Mouse (Mus musculus) midbrain, embryonic 12.5 days (tissue): ENCODE data around the gene Mtfr1l. TPM values are rescaled to one million over a fixed set of nuclear protein-coding genes. Genes with fewer than 3 reads are reported as not detected.
A peak's percentile ranks its signal among the peaks of the same experiment; 100 is the strongest.

Source experiments
- ATAC-seq: fragments of 200-750 bp; cut with Nextera tagmentation; 2 replicates; pipeline ENCODE4 v1.8.0; 2017; ENCODE audit warnings: low read depth, moderate TSS enrichment, moderate library complexity; ENCODE audit not compliant: low FRiP score
- H3K27ac ChIP-seq: fragments of 300-500 bp; sonication (generic); replicated peaks from 2 replicates; pipeline ENCODE4 v1.5.1; 2016; ENCODE audit warnings: mild to moderate bottlenecking
- H3K27me3 ChIP-seq: fragments of 300-500 bp; sonication (generic); 2 replicates; pipeline ENCODE4 v1.6.1; 2016; ENCODE audit warnings: mild to moderate bottlenecking
- H3K36me3 ChIP-seq: fragments of 300-500 bp; sonication (generic); 2 replicates; pipeline ENCODE4 v1.6.1; 2016
- H3K4me1 ChIP-seq: fragments of 300-500 bp; sonication (generic); 2 replicates; pipeline ENCODE4 v1.6.1; 2016
- H3K4me2 ChIP-seq: fragments of 300-500 bp; sonication (generic); replicated peaks from 2 replicates; pipeline ENCODE4 v1.6.1; 2016; ENCODE audit warnings: mild to moderate bottlenecking, moderate library complexity
- H3K4me3 ChIP-seq: fragments of 300-500 bp; sonication (generic); 2 replicates; pipeline ENCODE4 v1.5.1; 2016; ENCODE audit warnings: mild to moderate bottlenecking
- H3K9ac ChIP-seq: fragments of 300-500 bp; sonication (generic); replicated peaks from 2 replicates; pipeline ENCODE4 v1.6.1; 2016; ENCODE audit warnings: mild to moderate bottlenecking, moderate library complexity
- H3K9me3 ChIP-seq: fragments of 300-500 bp; sonication (generic); 2 replicates; pipeline ENCODE4 v1.6.1; 2016; ENCODE audit warnings: mild to moderate bottlenecking
- WGBS: fragments of 180-500 bp; shearing (Covaris S2); methylation state at CpG from one replicate; pipeline ENCODE4 v1.1.7; 2016; 5-methylcytosine and 5-hydroxymethylcytosine counted together
- polyA plus RNA-seq: library from polyadenylated mRNA; unstranded; fragments of >200 nt; fragmentation: Nextera tagmentation; extraction: Ambion mirVana; gene quantifications from 2 replicates; pipeline ENCODE4 v1.2.1, GENCODE M21; 2016

Mtfr1l gene
- polyA plus RNA-seq, 1 experiment from 2014 or later, result 133 TPM

DNA sequence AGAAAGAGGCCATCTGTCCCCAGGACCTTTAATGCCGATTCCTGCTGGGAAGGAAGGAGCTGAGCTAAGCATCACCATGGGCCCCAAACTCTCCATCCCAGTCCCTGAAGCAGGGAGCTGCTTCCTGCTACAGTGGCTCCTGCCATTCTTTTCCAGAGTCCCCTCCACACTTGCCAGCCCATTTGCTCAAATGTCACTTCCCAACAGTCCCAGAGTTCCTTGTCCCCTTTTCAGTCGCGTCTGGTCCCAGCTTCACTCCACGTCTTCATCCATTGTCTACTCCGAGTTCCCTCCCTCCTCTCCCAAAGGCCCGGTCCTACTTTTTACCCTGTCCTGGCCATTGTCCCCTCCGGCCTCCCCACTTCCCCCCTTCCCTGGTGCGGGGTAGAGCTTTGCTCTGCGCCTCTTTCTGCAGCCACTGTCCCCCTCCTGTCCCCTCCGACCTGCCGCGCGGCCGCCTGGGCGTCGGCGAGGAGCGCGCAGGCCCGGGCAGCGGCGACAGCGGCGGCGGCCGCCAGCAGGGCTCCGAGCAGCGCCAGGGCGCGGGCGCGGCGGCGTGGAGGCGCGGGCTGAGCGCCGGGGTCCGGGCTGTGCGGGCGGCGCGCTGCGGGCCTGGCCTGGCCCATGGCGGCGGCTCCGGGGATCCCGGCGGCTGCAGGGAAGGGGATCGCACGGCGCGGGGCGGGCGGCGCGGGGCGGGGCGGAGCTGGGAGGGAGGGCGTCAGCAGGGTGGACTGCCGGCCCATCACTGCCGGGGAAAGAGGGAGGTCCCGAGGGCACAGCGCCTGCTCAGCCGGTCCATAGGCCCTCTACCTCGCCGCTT, 16.5 kb upstream of the Mtfr1l start, which contains the start of gene Selenon:
Gene Selenon (minus strand): TSS at position 673 of the 823 bp plus-strand sequence.
- Histone ChIP-seq H3K27ac (peak within 1 kb of the TSS; percentile 86), H3K9me3 (peaks cover 10% of the 10 kb centered on the region), H3K4me1 (peaks cover 35% of the 10 kb centered on the region), H3K36me3 (peaks cover 36% of the 10 kb centered on the region), H3K9ac (peak within 1 kb of the TSS; percentile 92), H3K4me2 (peak within 1 kb of the TSS; percentile 63), H3K4me3 (peak within 1 kb of the TSS; percentile 65), H3K27me3 (no peaks in the 10 kb centered on the region)
- under 1% methylated on average over 37 of the region's 67 CpGs for WGBS
- ATAC-seq, result peak; percentile 87

DNA sequence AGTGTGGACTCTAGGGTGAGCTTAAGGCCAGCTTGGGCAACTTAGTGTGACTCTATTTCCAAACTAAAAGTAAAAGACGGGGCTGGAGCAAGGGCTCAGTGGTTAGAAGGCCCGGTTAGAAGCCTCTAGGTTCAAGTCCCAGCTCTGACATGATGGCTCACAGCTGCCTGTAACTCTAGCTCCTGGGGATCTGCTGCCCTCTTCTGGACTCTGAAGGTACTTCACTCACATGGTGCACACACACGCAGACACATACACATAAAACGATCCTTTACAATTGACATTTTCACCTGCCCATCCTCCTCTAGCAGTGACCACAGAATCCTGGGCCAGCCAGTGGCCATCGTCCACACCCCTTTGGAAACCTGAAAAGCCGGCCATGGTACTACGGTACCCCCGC, 14.7 kb upstream of the Mtfr1l start:
- Histone ChIP-seq H3K4me1 (peaks cover 33% of the 10 kb centered on the region), H3K27me3 (no peaks in the 10 kb centered on the region), H3K4me3 (no peak overlapping the region), H3K36me3 (peaks cover 54% of the 10 kb centered on the region), H3K4me2 (no peak overlapping the region), H3K27ac (no peak overlapping the region), H3K9ac (no peak overlapping the region), H3K9me3 (peaks cover 10% of the 10 kb centered on the region)
- ATAC-seq, result no peak
- WGBS, result 94% methylated on average over 8 of the region's 8 CpGs

DNA sequence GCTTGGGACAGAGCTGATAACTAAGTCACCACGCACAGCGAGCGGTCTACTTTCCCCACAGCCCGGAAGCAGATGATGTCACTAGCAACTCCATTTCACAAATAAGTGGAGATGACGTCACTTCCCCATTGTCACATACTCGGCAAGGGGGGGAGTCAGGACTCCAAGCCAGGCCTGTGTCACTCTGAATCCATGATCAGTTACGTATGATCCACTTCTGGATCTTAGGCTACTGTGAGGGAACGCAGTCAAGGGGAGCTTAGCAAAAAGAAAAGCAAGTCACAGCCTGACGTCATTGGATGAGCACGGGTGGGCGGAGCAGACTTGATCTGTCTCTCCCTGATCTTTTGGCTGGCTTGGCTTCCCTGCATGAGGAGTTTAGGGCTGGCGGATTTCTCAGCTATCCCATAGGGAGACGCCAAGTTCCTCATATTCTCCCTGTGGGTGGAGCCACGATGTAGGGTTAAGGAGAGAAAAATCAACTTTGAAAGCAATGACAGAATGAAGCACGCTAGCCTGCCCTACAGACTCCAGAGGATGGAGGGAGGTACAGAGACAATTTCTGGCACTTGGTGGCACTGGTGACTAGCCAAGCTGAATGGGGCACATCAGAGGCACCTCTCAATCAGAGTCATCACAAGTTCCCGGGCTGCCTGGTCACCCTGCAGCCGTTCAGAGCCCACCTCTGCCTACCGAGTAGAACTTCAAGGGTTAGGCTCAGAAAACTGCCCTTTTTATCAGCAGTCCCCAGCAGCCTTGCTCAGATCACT, 13.2 kb upstream of the Mtfr1l start:
- peaks cover 68% of the 10 kb centered on the region for H3K36me3 ChIP-seq
- H3K4me1 ChIP-seq, result peaks cover 33% of the 10 kb centered on the region
- H3K27me3 ChIP-seq, result no peaks in the 10 kb centered on the region
- H3K9me3 ChIP-seq, result peaks cover 10% of the 10 kb centered on the region
- WGBS, result 73% methylated on average over 18 of the region's 18 CpGs
- no peak overlapping the region for H3K27ac ChIP-seq
- ATAC-seq, result no peak
- H3K4me3 ChIP-seq, result no peak overlapping the region
- no peak overlapping the region for H3K9ac ChIP-seq
- H3K4me2 ChIP-seq, result no peak overlapping the region

DNA sequence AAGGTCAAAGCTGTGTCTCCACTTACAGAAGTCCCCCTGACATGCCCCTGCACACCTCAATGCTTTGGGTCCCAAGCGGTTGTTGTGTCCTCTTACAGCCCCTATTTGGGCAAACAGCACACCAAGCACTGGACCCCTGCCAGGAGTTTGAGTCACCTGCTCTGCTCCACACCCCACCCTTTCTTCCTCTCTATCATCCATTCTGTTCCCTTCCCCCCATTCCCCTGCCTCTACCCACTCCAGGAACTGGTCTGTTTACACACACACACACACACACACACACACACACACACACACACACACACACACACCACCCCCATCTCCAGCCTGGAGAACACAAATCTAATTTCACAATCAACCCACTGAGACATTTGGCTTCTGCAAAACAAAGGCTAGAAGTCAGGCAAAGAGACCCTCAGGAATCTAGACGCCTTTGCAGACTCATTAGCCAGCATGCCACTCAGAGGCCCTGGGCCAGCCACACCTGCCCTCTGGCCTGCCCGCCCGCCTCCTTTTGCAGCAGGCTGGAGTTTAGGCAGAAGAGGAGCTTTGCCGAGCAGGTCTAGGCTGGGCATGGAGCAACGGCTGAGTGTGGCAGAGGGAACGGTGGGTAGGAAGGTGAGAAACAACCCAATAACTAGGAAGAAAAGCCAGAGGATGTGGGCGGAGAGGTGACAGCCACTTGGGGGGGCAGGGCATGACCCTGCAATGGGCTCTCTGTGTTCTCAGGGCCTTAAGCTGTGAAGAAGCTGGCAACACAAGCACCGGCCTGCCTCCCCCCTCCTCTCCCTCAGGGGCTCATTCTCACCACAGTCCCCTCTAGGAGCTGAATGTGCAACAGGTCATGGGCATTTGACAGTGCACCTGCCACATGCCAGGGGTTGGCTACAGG, 11.9 kb upstream of the Mtfr1l start:
- H3K4me2 ChIP-seq, result no peak overlapping the region

DNA sequence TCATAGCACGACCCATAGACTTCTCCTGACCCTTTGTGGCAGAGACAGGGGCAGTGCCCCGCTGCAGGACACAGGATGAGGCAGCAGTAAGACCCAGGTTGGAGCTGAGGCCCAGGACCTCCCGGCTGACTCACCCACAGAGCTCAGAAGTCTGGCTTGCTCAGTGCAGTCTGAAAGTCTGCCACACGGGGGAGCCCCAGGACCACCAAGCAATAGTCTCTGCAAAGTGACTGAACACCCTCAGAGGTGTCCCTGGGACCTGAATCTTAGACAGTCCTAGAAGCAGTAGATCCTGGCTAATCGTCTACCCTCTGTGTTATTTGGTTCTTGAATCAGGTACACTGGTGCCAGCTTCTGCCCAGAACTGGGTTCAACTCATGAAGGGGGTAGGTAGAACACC, 8.1 kb upstream of the Mtfr1l start:
- 11% methylated on average over 5 of the region's 5 CpGs for WGBS

More for the DNA sequence above, 11.9 kb upstream of the Mtfr1l start:
- 72% methylated on average over 9 of the region's 9 CpGs for WGBS
- H3K27ac ChIP-seq, result no peak overlapping the region
- H3K27me3 ChIP-seq, result no peaks in the 10 kb centered on the region
- peaks cover 76% of the 10 kb centered on the region for H3K36me3 ChIP-seq
- no peak for ATAC-seq
- no peak overlapping the region for H3K9ac ChIP-seq
- peaks cover 10% of the 10 kb centered on the region for H3K9me3 ChIP-seq
- H3K4me1 ChIP-seq, result peaks cover 29% of the 10 kb centered on the region
- no peak overlapping the region for H3K4me3 ChIP-seq

DNA sequence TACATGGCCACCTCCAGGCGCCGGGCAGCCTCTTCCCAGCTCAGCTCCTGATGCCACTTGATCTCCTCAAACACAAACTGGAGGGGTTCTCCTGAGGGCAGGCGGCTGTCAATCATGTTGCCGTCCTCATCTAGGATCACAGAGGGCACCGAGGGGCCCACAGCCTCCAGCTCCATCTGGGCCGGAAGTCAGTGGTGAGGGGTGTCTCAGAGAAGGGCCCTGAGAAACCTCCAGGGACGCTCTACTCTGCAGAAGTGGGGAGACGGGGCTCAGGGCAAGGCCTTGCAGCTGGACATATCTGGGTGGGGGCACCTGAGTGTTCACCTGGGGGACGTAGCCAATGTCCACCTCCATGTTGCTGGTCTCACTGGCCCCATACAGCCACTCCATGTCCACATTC, 7.5 kb upstream of the Mtfr1l start:
- no peaks in the 10 kb centered on the region for H3K9me3 ChIP-seq
- H3K9ac ChIP-seq, result no peak overlapping the region
- no peak overlapping the region for H3K4me2 ChIP-seq
- no peaks in the 10 kb centered on the region for H3K27me3 ChIP-seq
- H3K36me3 ChIP-seq, result peaks cover 79% of the 10 kb centered on the region
- ATAC-seq, result no peak
- 91% methylated on average over 9 of the region's 9 CpGs for WGBS
- peaks cover 12% of the 10 kb centered on the region for H3K4me1 ChIP-seq
- no peak overlapping the region for H3K27ac ChIP-seq
- H3K4me3 ChIP-seq, result no peak overlapping the region

More for the DNA sequence above, 8.1 kb upstream of the Mtfr1l start:
- ATAC-seq, result peak; percentile 68
- H3K27me3 ChIP-seq, result no peaks in the 10 kb centered on the region
- H3K9ac ChIP-seq, result no peak overlapping the region
- H3K36me3 ChIP-seq, result peaks cover 84% of the 10 kb centered on the region
- H3K9me3 ChIP-seq, result no peaks in the 10 kb centered on the region
- no peak overlapping the region for H3K4me2 ChIP-seq
- no peak overlapping the region for H3K27ac ChIP-seq
- no peak overlapping the region for H3K4me3 ChIP-seq
- peaks cover 13% of the 10 kb centered on the region for H3K4me1 ChIP-seq

DNA sequence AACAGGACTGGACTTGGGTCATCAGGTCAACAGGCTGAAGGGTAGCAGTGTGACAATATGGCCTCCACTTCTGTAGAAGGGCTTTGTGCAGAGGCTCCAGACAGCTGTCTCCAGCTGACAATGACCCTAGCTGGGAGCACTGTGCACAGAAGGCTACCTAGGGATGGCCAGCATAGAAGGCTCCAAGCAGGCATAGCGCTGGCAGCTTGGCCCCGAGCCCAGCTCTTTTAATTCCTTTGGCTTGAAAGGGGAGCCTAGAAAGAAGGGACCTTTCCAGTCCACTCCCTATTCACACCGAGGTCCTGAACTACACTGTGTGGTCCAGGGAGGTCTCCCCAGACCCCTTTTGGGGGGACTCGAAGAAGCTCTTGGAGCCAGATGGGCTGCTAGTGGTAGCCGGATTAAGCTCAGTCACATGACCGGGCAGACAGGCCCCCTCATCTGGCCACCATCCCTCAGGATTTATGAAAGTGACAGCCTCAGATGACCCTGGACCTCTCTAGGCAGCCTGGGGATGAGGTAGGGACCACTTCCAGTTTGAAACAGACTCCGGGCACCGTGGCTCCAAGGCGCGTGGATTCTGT, 3.9 kb upstream of the Mtfr1l start:
- Histone ChIP-seq H3K9ac (no peak overlapping the region), H3K4me1 (peaks cover 8% of the 10 kb centered on the region), H3K4me3 (no peak overlapping the region), H3K27me3 (no peaks in the 10 kb centered on the region), H3K36me3 (peaks cover 43% of the 10 kb centered on the region), H3K27ac (no peak overlapping the region), H3K9me3 (no peaks in the 10 kb centered on the region), H3K4me2 (no peak overlapping the region)
- ATAC-seq, result no peak
- 87% methylated on average over 10 of the region's 10 CpGs for WGBS

DNA sequence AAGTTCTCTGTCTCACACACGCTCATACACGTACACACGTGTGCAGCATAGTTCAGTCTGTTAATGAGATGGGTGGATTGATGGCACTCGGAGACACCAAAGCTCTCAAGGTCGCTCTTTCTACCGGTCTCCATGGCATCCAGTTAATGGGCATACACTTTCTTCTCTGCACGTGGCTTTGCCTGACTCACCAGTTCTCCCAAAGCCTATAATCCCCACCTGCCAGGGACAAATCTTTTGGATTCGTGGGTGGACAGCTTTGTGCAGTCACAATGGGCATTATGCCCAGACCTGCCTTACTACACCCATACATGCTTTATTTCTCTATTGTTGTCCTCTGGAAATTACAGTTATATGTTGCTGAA, 582 bp upstream of the Mtfr1l start:
- Histone ChIP-seq H3K9ac (peak overlapping the region; percentile 42), H3K9me3 (no peaks in the 10 kb centered on the region), H3K4me1 (peaks cover 17% of the 10 kb centered on the region), H3K4me3 (peak overlapping the region; percentile 83), H3K4me2 (peak overlapping the region; percentile 97), H3K27me3 (no peaks in the 10 kb centered on the region), H3K36me3 (peaks cover 34% of the 10 kb centered on the region), H3K27ac (0 out of 2 replicates have a peak overlapping the region, but pooled peaks have one; percentile 16)
- WGBS, result 12% methylated on average over 8 of the region's 8 CpGs
- ATAC-seq, result no peak; the same call in 1 of the 2 replicates

DNA sequence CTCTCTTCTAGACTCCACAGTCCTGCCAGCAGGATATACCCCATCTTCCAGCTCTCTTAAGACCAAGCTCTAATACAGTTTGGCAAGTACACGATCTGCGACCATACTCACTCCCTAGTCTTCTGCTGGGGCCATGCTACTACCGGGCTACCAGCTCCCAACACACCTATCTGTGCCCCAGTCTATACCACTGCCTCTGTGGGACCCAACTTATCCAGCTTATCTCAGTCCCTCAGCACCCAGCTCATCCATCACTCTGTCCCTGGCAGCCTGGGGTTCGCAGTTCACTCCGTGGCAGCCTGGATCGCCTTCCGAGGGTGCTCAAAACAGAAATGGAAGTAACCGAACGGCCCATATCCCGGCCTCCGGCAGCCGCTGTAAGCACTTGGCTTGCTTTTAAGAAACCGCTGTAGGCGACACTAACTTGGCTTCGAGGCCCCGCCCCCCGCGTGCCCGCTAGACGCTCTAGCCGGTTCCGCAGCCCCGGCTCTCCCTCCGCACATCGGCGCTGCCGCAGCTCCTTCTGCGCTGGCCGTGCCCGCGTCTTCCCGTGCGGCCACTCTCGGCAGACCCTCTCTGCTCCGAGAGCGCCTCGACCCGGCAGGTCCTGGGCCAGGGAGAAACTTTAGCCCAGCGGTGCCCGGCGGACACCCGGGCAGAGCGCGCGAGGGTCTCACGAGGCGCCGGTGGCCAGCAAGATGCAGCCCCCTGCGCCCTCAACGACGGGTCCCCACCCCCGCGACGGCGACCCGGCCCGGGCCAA, 882 bp downstream of the Mtfr1l start:
- ATAC-seq, result no peak; the same call in none of the 2 replicates
- Histone ChIP-seq H3K27ac (peak overlapping the region; percentile 85), H3K4me3 (peak overlapping the region; percentile 83), H3K4me1 (peaks cover 17% of the 10 kb centered on the region), H3K9me3 (no peaks in the 10 kb centered on the region), H3K9ac (peak overlapping the region; percentile 85), H3K4me2 (peak overlapping the region; percentile 97), H3K36me3 (peaks cover 34% of the 10 kb centered on the region), H3K27me3 (no peaks in the 10 kb centered on the region)
- 1% methylated on average over 57 of the region's 57 CpGs for WGBS

DNA sequence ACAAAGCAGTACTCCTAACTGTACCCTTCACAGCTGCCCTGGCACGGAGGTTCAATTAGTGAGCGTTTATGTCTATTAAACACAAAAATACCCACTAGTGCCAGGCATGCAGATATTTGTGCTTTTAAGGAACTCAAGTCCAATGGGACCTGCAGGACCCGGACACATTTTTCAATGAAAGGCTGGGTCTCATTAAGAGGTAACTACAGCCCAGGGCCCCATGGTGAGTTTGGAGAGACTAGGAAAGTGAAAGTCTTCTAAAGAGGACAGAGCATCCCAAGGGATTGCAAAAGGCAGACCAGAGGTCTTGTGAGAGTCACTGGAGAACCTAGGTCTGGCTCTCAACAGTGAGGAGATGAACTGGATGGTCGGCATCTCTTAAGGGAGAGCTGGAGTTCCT, 1.8 kb downstream of the Mtfr1l start:
- H3K27me3 ChIP-seq, result no peaks in the 10 kb centered on the region
- ATAC-seq, result no peak
- peaks cover 38% of the 10 kb centered on the region for H3K36me3 ChIP-seq
- no peak overlapping the region for H3K27ac ChIP-seq
- peaks cover 17% of the 10 kb centered on the region for H3K4me1 ChIP-seq
- 86% methylated on average over 4 of the region's 4 CpGs for WGBS
- peak overlapping the region; percentile 83 for H3K4me3 ChIP-seq
- no peaks in the 10 kb centered on the region for H3K9me3 ChIP-seq
- H3K4me2 ChIP-seq, result peak overlapping the region; percentile 97
- H3K9ac ChIP-seq, result peak overlapping the region; percentile 85; the same call in 1 of the 2 replicates

DNA sequence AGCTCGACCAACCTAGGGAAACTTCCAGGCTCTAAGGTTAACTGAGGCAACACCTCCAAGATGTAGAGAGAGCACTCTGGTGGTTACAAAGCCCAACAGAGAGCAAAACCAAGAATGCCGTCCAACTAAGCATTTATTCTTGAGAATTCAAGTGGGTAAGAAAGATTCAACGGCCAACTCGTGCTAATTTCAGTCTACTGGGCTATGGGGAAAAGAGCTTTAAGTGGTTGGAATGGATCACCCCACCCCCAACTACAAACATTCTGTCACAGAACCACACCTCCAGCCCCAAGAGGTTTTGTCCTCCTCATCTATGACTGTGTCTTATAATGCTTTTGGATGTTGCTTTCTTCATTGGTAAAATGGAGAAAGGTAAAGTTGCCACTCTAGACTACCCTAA, 2.3 kb downstream of the Mtfr1l start:
- 87% methylated on average over 4 of the region's 4 CpGs for whole genome bisulfite sequencing
- ATAC-seq, result no peak
- no peak overlapping the region for H3K4me2 ChIP-seq
- no peak overlapping the region for H3K27ac ChIP-seq
- peaks cover 17% of the 10 kb centered on the region for H3K4me1 ChIP-seq
- no peak overlapping the region for H3K4me3 ChIP-seq
- no peak overlapping the region for H3K9ac ChIP-seq
- H3K36me3 ChIP-seq, result peaks cover 42% of the 10 kb centered on the region
- H3K9me3 ChIP-seq, result no peaks in the 10 kb centered on the region
- no peaks in the 10 kb centered on the region for H3K27me3 ChIP-seq
